Mouse (Mus musculus): ENCODE results near the gene Thumpd3. TPM values are rescaled to one million over a fixed set of nuclear protein-coding genes. Genes with fewer than 3 reads are reported as not detected.
A peak's percentile ranks its signal among the peaks of the same experiment; 100 is the strongest.

Thumpd3 gene
- polyA plus RNA-seq, 1 experiment, result 5.8 TPM

GRCm38 (mm10) chr6:113076686-113077516, 30.9 kb downstream of the Thumpd3 start, which contains the start of gene Setd5:
Gene Setd5 (plus strand): TSS chr6:113077365.
- Histone ChIP-seq H3K27me3 (ENCODE audit: control insufficient read depth, insufficient read depth, low read length) (no peaks in the 10 kb centered on the region), H3K4me1 (ENCODE audit: control insufficient read depth, insufficient read depth, insufficient read length) (peaks cover 3% of the 10 kb centered on the region), H3K36me3 (ENCODE audit: control insufficient read depth, insufficient read depth, low read length) (no peaks in the 10 kb centered on the region), H3K4me3 (ENCODE audit: extremely low read depth, insufficient read depth, insufficient read length) (peak within 1 kb of the TSS; percentile 88), H3K27ac (ENCODE audit: insufficient read depth, low read length) (peak within 1 kb of the TSS; percentile 99)
- under 1% methylated on average over 83 of the region's 91 CpGs for WGBS
- no peak for TF ChIP-seq CTCF (IDR thresholded peaks at IDR 0.05; ENCODE audit: extremely low read depth, insufficient read depth, insufficient read length, insufficient replicate concordance)
- peak; percentile 93 for TF ChIP-seq POLR2A (IDR thresholded peaks at IDR 0.05; ENCODE audit: low read depth, low read length)
- DNase-seq (ENCODE audit: low read depth in 1 of 2, low spot score in 2 of 2), result peak; percentile 94 to 97

- peaks cover 7% of the 10 kb centered on the region for H3K4me1 ChIP-seq (ENCODE audit: control insufficient read depth, insufficient read depth, insufficient read length)
- H3K27ac ChIP-seq (ENCODE audit: insufficient read depth, low read length), result peak overlapping the region; percentile 99
- H3K4me3 ChIP-seq (ENCODE audit: extremely low read depth, insufficient read depth, insufficient read length), result peak overlapping the region; percentile 88
- WGBS, result under 1% methylated on average over 28 of the region's 28 CpGs
- H3K27me3 ChIP-seq (ENCODE audit: control insufficient read depth, insufficient read depth, low read length), result no peaks in the 10 kb centered on the region
- peak in 1 of 2 experiments; percentile 12 for DNase-seq (ENCODE audit: low read depth in 1 of 2, low spot score in 2 of 2)
- TF ChIP-seq CTCF (IDR thresholded peaks at IDR 0.05; ENCODE audit: extremely low read depth, insufficient read depth, insufficient read length, insufficient replicate concordance), result no peak
- TF ChIP-seq POLR2A (IDR thresholded peaks at IDR 0.05; ENCODE audit: low read depth, low read length), result no peak
- no peaks in the 10 kb centered on the region for H3K36me3 ChIP-seq (ENCODE audit: control insufficient read depth, insufficient read depth, low read length)
Measured at GRCm38 (mm10) chr6:113077569-113078030, 31.6 kb downstream of the Thumpd3 start.

GRCm38 (mm10) chr6:113078031-113078721, 32.2 kb downstream of the Thumpd3 start:
- TF ChIP-seq CTCF (IDR thresholded peaks at IDR 0.05; ENCODE audit: extremely low read depth, insufficient read depth, insufficient read length, insufficient replicate concordance) (no peak), POLR2A (IDR thresholded peaks at IDR 0.05; ENCODE audit: low read depth, low read length) (no peak)
- peak overlapping the region; percentile 88 for H3K4me3 ChIP-seq (ENCODE audit: extremely low read depth, insufficient read depth, insufficient read length)
- DNase-seq (ENCODE audit: low read depth in 1 of 2, low spot score in 2 of 2), result peak in 1 of 2 experiments; percentile 9
- H3K27ac ChIP-seq (ENCODE audit: insufficient read depth, low read length), result peak overlapping the region; percentile 99
- no peaks in the 10 kb centered on the region for H3K27me3 ChIP-seq (ENCODE audit: control insufficient read depth, insufficient read depth, low read length)
- 1% methylated on average over 18 of the region's 18 CpGs for WGBS
- no peaks in the 10 kb centered on the region for H3K36me3 ChIP-seq (ENCODE audit: control insufficient read depth, insufficient read depth, low read length)
- peaks cover 7% of the 10 kb centered on the region for H3K4me1 ChIP-seq (ENCODE audit: control insufficient read depth, insufficient read depth, insufficient read length)

GRCm38 (mm10) chr6:113079492-113079891, 33.5 kb downstream of the Thumpd3 start:
- H3K4me3 ChIP-seq (ENCODE audit: extremely low read depth, insufficient read depth, insufficient read length), result 0 out of 2 replicates have a peak overlapping the region, but pooled peaks have one; percentile 1
- no peaks in the 10 kb centered on the region for H3K36me3 ChIP-seq (ENCODE audit: control insufficient read depth, insufficient read depth, low read length)
- H3K4me1 ChIP-seq (ENCODE audit: control insufficient read depth, insufficient read depth, insufficient read length), result peaks cover 10% of the 10 kb centered on the region
- whole genome bisulfite sequencing, result 15% methylated on average over 3 of the region's 3 CpGs
- H3K27me3 ChIP-seq (ENCODE audit: control insufficient read depth, insufficient read depth, low read length), result no peaks in the 10 kb centered on the region
- TF ChIP-seq POLR2A (IDR thresholded peaks at IDR 0.05; ENCODE audit: low read depth, low read length) (no peak), CTCF (IDR thresholded peaks at IDR 0.05; ENCODE audit: extremely low read depth, insufficient read depth, insufficient read length, insufficient replicate concordance) (no peak)
- DNase-seq (ENCODE audit: low read depth in 1 of 2, low spot score in 2 of 2), result no peak
- H3K27ac ChIP-seq (ENCODE audit: insufficient read depth, low read length), result no peak overlapping the region

- Histone ChIP-seq H3K4me3 (ENCODE audit: extremely low read depth, insufficient read depth, insufficient read length) (no peak overlapping the region), H3K4me1 (ENCODE audit: control insufficient read depth, insufficient read depth, insufficient read length) (peaks cover 8% of the 10 kb centered on the region), H3K27ac (ENCODE audit: insufficient read depth, low read length) (no peak overlapping the region), H3K36me3 (ENCODE audit: control insufficient read depth, insufficient read depth, low read length) (no peaks in the 10 kb centered on the region), H3K27me3 (ENCODE audit: control insufficient read depth, insufficient read depth, low read length) (no peaks in the 10 kb centered on the region)
- 46% methylated on average over 6 of the region's 6 CpGs for WGBS
- no peak for TF ChIP-seq CTCF (IDR thresholded peaks at IDR 0.05; ENCODE audit: extremely low read depth, insufficient read depth, insufficient read length, insufficient replicate concordance)
- no peak for TF ChIP-seq POLR2A (IDR thresholded peaks at IDR 0.05; ENCODE audit: low read depth, low read length)
- no peak for DNase-seq (ENCODE audit: low read depth in 1 of 2, low spot score in 2 of 2)
Measured at GRCm38 (mm10) chr6:113082229-113082628, 36.2 kb downstream of the Thumpd3 start.

- Histone ChIP-seq H3K4me1 (ENCODE audit: control insufficient read depth, insufficient read depth, insufficient read length) (peaks cover 8% of the 10 kb centered on the region), H3K36me3 (ENCODE audit: control insufficient read depth, insufficient read depth, low read length) (no peaks in the 10 kb centered on the region), H3K27ac (ENCODE audit: insufficient read depth, low read length) (no peak overlapping the region), H3K27me3 (ENCODE audit: control insufficient read depth, insufficient read depth, low read length) (no peaks in the 10 kb centered on the region), H3K4me3 (ENCODE audit: extremely low read depth, insufficient read depth, insufficient read length) (no peak overlapping the region)
- 52% methylated on average over 4 of the region's 4 CpGs for WGBS
- DNase-seq (ENCODE audit: low read depth in 1 of 2, low spot score in 2 of 2), result no peak
- TF ChIP-seq POLR2A (IDR thresholded peaks at IDR 0.05; ENCODE audit: low read depth, low read length) (no peak), CTCF (IDR thresholded peaks at IDR 0.05; ENCODE audit: extremely low read depth, insufficient read depth, insufficient read length, insufficient replicate concordance) (no peak)
Measured at GRCm38 (mm10) chr6:113084590-113084989, 38.6 kb downstream of the Thumpd3 start.
